Comparison of ENCODE assay signal across 13 mouse cellular contexts in the genomic region with DNA sequence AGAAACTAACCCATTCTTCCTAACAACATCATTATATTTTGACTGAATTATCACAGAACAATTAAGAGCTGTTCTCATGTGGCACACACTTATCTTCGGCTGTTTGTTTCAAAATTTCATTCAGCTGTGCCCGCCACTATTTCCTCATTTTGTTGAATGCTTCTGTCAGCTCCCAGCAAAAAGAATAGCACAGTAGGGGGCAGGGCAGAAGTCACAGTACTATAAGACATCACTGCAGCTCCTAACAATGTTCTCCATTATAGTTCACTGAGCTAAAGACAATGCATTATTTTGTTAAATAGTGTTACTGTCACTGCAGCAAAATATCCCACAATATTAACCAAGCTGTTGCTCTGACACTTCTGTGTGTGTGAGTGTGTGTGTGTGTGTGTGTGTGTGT.
DNase-seq lines count a peak whose midpoint lies in the region; ATAC-seq and TF ChIP-seq lines count a peak whose summit lies in the region.
"Had no signal": no experiment of that assay in that cellular context is flagged by ENCODE, and none has a peak within 500 bp of the region (broad histone marks: within the 10 kb centered on the region; RNA-seq: fewer than 3 reads in every experiment).

No protein-coding gene starts in this region.

- no peaks in the 10 kb centered on the region for H3K79me2 ChIP-seq in heart, adult 2 months (replicated peaks; ENCODE audit: control insufficient read depth, insufficient read depth, low read length)

- WGBS in heart, adult 2 months, result 31% methylated on average over 2 of the region's 2 CpGs

- DNase-seq in layer of hippocampus, adult 9-11 months, result peak; percentile 8
- DNase-seq in layer of hippocampus, adult 9-10 months (ENCODE audit: low spot score), result no peak
- DNase-seq in ZHBTc4 (ENCODE audit: low read depth, low spot score), result peak; percentile 21
- DNase-seq in retina, embryonic 14.5 days (ENCODE audit: low spot score), result peak; percentile 81
- no peak for DNase-seq in urinary bladder, adult 2 months (ENCODE audit: low spot score)
- no peak for DNase-seq in heart, adult 2 months
- DNase-seq: adrenal gland, postnatal 14 days; gastrocnemius, postnatal 36 days; kidney, postnatal 36 days; thymus, postnatal 25 days had no signal

- H3K27me3 ChIP-seq in heart, adult 2 months (ENCODE audit: control insufficient read depth, insufficient read depth, low read length), result no peaks in the 10 kb centered on the region
- H3K27me3 ChIP-seq: heart, embryonic 15.5 days had no signal

- H3K4me1 ChIP-seq in heart, adult 2 months (ENCODE audit: control insufficient read depth, insufficient read depth, low read length), result no peaks in the 10 kb centered on the region
- H3K4me1 ChIP-seq: heart, embryonic 15.5 days had no signal

- no peak for TF ChIP-seq POLR2A in heart, adult 2 months (IDR thresholded peaks at IDR 0.05; ENCODE audit: insufficient read depth, low read depth, low read length)

- H3K9ac ChIP-seq in heart, adult 2 months (ENCODE audit: low read depth, low read length), result no peak overlapping the region
- H3K9ac ChIP-seq: heart, embryonic 15.5 days had no signal

- no peaks in the 10 kb centered on the region for H3K36me3 ChIP-seq in heart, adult 2 months (ENCODE audit: control insufficient read depth, insufficient read depth, low read length)
- H3K36me3 ChIP-seq: heart, embryonic 15.5 days had no signal

- no peak overlapping the region for H3K27ac ChIP-seq in heart, adult 2 months
- H3K27ac ChIP-seq: heart, embryonic 15.5 days had no signal

- peak; percentile 69 to 71; a peak in 3 of 4 replicates for ATAC-seq in hematopoietic stem cell, adult 5-6 weeks (replicated peaks in 1 of 2; ENCODE audit: insufficient read depth in 1 of 2, low FRiP score in 2 of 2, low TSS enrichment in 1 of 2, low read depth in 1 of 2, poor library complexity in 2 of 2, severe bottlenecking in 2 of 2)
- ATAC-seq: inflammation-experienced regulatory T-cells, adult 6 months had no signal

- H3K4me3 ChIP-seq in heart, adult 2 months, result no peak overlapping the region
- H3K4me3 ChIP-seq: heart, embryonic 15.5 days had no signal

- intact Hi-C loops in heart, adult 2 months (cut with DNase I), result no loop called here

- TF ChIP-seq EP300 in heart, adult 2 months (IDR thresholded peaks at IDR 0.05; ENCODE audit: insufficient read depth, low read depth, low read length), result no peak

- no peak for TF ChIP-seq CTCF in heart, adult 2 months (IDR thresholded peaks at IDR 0.05)

Comparison
In these comparisons a context has a peak if more than half of its experiments do, and no peak if none do; other contexts are left out.
1. DNase-seq: peak in layer of hippocampus, adult 9-11 months (single experiment), ZHBTc4 (single experiment) and retina, embryonic 14.5 days (single experiment); none in layer of hippocampus, adult 9-10 months (single experiment), urinary bladder, adult 2 months (single experiment) and heart, adult 2 months (0 of 2).